Mouse (Mus musculus): ENCODE measurements around the gene Tmem50b. TPM values are rescaled to one million over a fixed set of nuclear protein-coding genes. Genes with fewer than 3 reads are reported as not detected.

The Tmem50b gene
- 33.7 and 40.5 TPM in 2 replicates for polyA plus RNA-seq (2015; fragmentation: Nextera tagmentation; extraction: Ambion mirVana)

GRCm38 (mm10) chr16:91597672-91598010, at the start of gene Tmem50b:
Gene Tmem50b, minus strand, starts transcription at chr16:91597800.

GRCm38 (mm10) chr16:91646681-91647419, 49.2 kb upstream of the Tmem50b start, which contains the start of gene Gart:
Gene Gart, minus strand, starts transcription at chr16:91646952.

DNA sequence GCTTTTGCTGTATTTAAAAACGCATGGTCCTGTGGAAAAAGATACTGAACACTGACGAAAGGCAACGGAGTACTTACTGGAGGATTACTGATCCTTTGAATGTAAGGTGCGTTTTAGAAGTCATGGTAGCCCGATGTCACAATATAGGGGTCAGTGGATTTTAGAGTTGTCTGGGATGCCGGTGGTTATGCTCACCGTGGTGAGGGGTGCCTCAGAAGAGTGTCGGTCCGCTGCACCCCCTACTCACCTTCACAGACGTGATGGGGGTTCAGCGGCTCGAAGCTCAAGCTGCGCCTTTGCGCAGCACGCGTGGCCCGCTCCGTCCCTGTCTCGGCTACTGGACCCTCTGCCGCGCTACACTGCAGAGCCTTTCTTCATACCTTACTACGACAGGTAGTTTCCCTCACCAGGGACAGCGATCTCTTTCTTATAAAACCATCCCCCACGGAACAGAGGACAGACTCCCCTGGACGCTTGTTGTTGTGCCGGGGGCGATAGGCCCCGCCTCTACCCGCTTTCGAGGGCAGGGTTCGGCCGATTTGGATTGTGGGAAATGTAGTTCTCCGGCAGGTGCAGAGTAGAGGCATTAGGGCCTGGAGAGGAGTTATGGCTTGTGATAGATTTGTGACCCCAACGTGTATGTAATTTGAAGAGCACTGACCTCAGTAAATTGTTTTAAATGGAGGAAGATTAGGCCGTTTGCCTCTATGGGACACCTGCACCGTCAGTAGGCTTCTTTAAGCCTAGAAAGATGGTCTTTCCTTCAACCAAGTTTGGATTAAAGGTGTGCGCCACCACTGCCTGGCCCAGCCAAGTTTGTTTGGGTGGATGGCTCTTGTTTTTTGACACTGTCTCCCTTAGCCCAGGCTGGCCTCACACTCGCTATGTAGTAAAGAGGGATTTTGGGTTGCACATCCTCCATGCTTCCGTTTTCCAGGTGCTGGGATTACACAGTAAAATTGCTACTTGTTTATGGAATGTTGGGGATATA, 21.2 kb upstream of the Tmem50b start, which contains the start of gene Dnajc28:
Dnajc28 (minus strand) TSS at position 516 of the 991 bp plus-strand sequence.

DNA sequence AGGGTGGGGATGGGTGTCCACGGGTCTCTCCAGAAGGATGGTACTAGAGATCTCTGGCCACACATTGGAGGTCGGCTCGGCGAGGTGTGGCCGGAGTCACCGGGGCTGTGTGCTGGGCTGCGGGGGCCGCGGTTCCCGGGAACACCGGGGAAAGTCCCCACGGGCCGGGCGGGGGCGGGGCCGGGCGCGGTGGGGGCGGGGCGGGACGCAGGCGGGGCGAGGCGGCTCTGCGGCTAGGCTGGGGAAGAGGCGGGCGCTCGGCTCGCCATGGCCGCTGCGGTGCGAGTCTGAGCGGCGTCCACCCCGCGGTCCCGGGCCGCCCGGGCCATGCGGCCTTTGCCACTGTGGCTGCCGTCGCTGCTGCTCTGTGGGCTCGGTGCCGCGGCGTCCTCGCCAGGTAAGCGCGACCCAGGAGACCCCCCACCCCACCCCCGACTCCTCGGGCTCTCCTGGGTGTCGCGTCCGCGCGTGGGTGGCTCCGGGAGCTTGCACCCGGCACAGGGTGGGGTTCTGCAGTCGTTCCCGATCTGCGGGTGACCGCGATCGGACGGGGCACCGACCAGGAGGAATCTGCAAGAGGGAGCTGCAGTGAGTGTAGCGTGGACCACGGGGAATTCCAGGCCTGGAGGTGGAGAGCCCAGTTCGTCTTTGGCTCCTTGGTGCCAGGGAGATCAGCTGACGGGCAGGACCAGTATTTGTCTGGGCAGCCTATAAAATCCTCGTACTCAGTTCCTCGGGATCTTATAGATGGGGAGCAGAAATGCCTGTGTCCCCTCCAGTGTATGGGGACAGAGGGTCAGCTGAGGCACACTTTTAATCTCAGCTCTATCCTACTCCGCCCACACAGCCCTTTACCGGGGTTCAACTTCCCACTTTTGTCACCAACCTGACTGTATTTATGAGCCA, 50.5 kb downstream of the Tmem50b start, which contains the start of gene Ifngr2:
Ifngr2 (plus strand) TSS at position 237 of the 906 bp plus-strand sequence.

Small RNA genes lying within 50 kb of the gene (microRNA-seq; reads per million reads assigned to microRNA genes)
- not detected for gene Mir6367 (ENCODE audit: borderline replicate concordance, insufficient number of aligned reads)

Other genes with a start within 250 kb of the Tmem50b start
- 91.8 and 148 TPM in 2 replicates for gene Ifnar2, start 225.0 kb downstream of the Tmem50b start, polyA plus RNA-seq (2015; fragmentation: Nextera tagmentation; extraction: Ambion mirVana)
- 1.1 TPM in 1 of 2 replicates, not detected in the other for gene Gm21970, start 206.1 kb downstream of the Tmem50b start, polyA plus RNA-seq (2015; fragmentation: Nextera tagmentation; extraction: Ambion mirVana)
- gene Il10rb, start 191.6 kb downstream of the Tmem50b start, polyA plus RNA-seq (2015; fragmentation: Nextera tagmentation; extraction: Ambion mirVana): 88.6 and 188 TPM in 2 replicates
- 34.7 and 40.5 TPM in 2 replicates for gene Ifnar1, start 112.6 kb downstream of the Tmem50b start, polyA plus RNA-seq (2015; fragmentation: Nextera tagmentation; extraction: Ambion mirVana)
- 69.3 and 76.2 TPM in 2 replicates for gene Ifngr2, start 50.7 kb downstream of the Tmem50b start, polyA plus RNA-seq (2015; fragmentation: Nextera tagmentation; extraction: Ambion mirVana)
- 4.3 and 6.6 TPM in 2 replicates for gene Dnajc28, start 21.2 kb upstream of the Tmem50b start, polyA plus RNA-seq (2015; fragmentation: Nextera tagmentation; extraction: Ambion mirVana)
- 30.8 and 52.8 TPM in 2 replicates for gene Gart, start 49.2 kb upstream of the Tmem50b start, polyA plus RNA-seq (2015; fragmentation: Nextera tagmentation; extraction: Ambion mirVana)
- gene Son, start 49.7 kb upstream of the Tmem50b start, polyA plus RNA-seq (2015; fragmentation: Nextera tagmentation; extraction: Ambion mirVana): 65.5 and 87.0 TPM in 2 replicates
- 5.1 and 9.6 TPM in 2 replicates for gene Donson, start 91.0 kb upstream of the Tmem50b start, polyA plus RNA-seq (2015; fragmentation: Nextera tagmentation; extraction: Ambion mirVana)
- 75.8 and 85.3 TPM in 2 replicates for gene Cryzl1, start 131.2 kb upstream of the Tmem50b start, polyA plus RNA-seq (2015; fragmentation: Nextera tagmentation; extraction: Ambion mirVana)
- 12.1 and 14.4 TPM in 2 replicates for gene Itsn1, start 131.5 kb upstream of the Tmem50b start, polyA plus RNA-seq (2015; fragmentation: Nextera tagmentation; extraction: Ambion mirVana)

Data from adrenal gland, postnatal 0 days (tissue).